Mouse (Mus musculus): ENCODE results near the gene Tmem150a. TPM values are rescaled to one million over a fixed set of nuclear protein-coding genes. Genes with fewer than 3 reads are reported as not detected.

Tmem150a gene
- polyA plus RNA-seq, 1 experiment, result 19.4 TPM

DNA sequence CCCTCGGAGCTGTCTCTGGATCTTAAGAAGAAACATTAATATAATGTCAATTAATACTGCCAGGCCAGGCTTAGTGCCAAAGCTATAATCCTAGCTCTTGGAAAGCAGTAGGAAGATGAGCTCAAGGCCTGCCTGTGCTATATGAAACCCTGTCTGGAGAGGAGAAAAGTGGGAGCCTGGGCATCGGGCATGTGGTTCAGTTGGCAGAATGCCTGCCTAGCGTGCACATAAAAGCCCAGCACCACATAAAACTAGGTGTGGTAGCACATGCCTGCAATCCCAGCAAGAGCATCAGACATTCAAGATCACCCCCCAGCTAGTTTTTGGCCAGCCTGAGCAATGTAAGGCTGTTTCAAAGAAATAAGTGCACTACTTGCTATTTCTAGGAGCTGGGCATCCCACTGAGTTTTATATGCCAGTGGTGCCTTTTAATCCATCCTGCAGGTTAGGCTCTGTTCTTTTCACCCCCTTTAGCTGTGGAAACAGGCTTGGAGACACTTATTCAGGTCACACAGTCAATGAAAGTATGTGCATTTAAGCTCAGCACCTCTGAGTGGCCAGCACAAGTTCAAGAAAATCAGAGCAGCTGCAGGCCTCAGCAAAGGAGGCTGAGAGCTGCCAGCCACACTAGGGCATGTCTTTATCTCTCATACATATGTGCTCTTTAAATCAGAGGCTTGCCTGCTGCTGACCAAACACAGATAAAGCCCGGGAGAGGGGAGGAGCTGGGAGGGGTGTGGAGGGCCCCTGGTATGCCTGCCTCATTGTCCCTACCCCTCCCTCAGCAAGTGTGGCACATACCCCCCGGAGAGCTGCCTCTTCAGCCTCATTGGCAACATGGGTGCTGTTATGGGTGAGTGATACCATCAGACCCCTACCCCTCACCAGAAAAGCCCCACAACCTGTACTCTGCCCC is 2.2 kb downstream of the Tmem150a start:
- H3K27me3 ChIP-seq (ENCODE audit: control insufficient read depth, insufficient read depth, low read length), result peaks cover 4% of the 10 kb centered on the region; the same call in 1 of the 2 replicates
- WGBS, result 88% methylated on average over 5 of the region's 5 CpGs
- DNase-seq, result no peak
- H3K4me1 ChIP-seq (replicated peaks; ENCODE audit: control insufficient read depth, insufficient read depth, low read length), result peaks cover 20% of the 10 kb centered on the region
- peaks cover 13% of the 10 kb centered on the region; the same call in 1 of the 2 replicates for H3K36me3 ChIP-seq (ENCODE audit: control insufficient read depth, insufficient read depth, low read length)
- no peak overlapping the region for H3K27ac ChIP-seq (ENCODE audit: control insufficient read depth, insufficient read depth, low read length)
- H3K4me3 ChIP-seq (ENCODE audit: control insufficient read depth, insufficient read depth, low read length), result no peak overlapping the region
- TF ChIP-seq POLR2A (IDR thresholded peaks at IDR 0.05; ENCODE audit: control insufficient read depth, extremely low read depth, insufficient read depth, low read length, poor library complexity) (no peak), CTCF (IDR thresholded peaks at IDR 0.05; ENCODE audit: borderline replicate concordance, control insufficient read depth, extremely low read depth, insufficient read depth, low read length, poor library complexity) (no peak)

DNA sequence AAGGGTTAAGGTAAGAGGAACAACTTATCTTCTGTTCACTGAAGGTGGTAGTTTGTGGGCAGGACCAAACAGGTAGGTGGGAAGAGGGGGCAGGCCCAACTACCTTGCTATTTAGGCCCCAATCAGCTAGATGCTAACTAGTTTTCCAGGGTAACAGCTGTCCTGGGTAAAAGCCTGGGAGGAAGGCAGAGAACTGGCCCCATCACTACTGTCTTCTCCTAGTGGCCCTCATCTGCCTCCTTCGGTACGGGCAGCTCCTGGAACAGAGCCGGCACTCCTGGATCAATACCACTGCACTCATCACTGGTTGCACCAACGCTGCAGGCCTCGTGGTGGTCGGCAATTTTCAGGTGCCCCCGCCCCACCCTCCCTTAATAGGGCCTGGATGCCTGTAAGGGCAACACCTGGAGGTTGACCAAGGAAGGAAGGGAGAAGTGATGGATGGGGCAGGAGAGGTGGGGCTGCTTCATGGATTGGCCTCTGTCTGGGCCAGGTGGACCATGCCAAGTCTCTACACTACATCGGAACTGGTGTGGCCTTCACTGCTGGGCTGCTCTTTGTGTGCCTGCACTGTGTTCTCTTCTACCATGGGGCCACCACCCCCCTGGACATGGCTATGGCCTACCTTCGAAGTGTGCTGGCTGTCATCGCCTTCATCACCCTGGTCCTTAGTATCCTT is 3.0 kb downstream of the Tmem150a start:
- H3K27me3 ChIP-seq (ENCODE audit: control insufficient read depth, insufficient read depth, low read length), result peaks cover 4% of the 10 kb centered on the region; the same call in 1 of the 2 replicates
- no peak overlapping the region for H3K4me3 ChIP-seq (ENCODE audit: control insufficient read depth, insufficient read depth, low read length)
- WGBS, result 96% methylated on average over 10 of the region's 10 CpGs
- no peak overlapping the region for H3K27ac ChIP-seq (ENCODE audit: control insufficient read depth, insufficient read depth, low read length)
- H3K4me1 ChIP-seq (replicated peaks; ENCODE audit: control insufficient read depth, insufficient read depth, low read length), result peaks cover 20% of the 10 kb centered on the region
- H3K36me3 ChIP-seq (ENCODE audit: control insufficient read depth, insufficient read depth, low read length), result peaks cover 13% of the 10 kb centered on the region; the same call in 1 of the 2 replicates
- TF ChIP-seq CTCF (IDR thresholded peaks at IDR 0.05; ENCODE audit: borderline replicate concordance, control insufficient read depth, extremely low read depth, insufficient read depth, low read length, poor library complexity) (no peak), POLR2A (IDR thresholded peaks at IDR 0.05; ENCODE audit: control insufficient read depth, extremely low read depth, insufficient read depth, low read length, poor library complexity) (no peak)
- no peak for DNase-seq

DNA sequence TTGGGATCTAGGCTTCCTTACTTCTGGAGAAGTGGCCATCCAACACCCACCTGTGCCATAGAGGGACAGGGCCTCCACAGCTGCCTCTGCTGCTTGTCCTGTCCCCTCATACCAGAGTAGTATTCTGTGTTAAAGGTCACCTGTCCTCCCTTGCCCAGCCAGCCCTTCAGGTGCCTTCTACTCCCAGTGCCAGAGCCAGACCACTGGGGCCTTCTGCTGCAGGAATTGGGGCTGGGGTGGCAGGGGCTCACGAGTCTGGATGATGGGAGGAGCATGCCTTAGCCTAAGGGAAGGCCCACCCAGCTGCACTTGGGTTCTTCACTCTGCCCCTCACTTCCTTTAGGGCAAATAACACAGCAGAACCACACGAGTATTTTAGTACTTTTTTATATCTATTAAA is 4.1 kb downstream of the Tmem150a start:
- Histone ChIP-seq H3K4me3 (ENCODE audit: control insufficient read depth, insufficient read depth, low read length) (no peak overlapping the region), H3K36me3 (ENCODE audit: control insufficient read depth, insufficient read depth, low read length) (peaks cover 13% of the 10 kb centered on the region; the same call in 1 of the 2 replicates), H3K27ac (ENCODE audit: control insufficient read depth, insufficient read depth, low read length) (no peak overlapping the region), H3K27me3 (ENCODE audit: control insufficient read depth, insufficient read depth, low read length) (peaks cover 4% of the 10 kb centered on the region; the same call in 1 of the 2 replicates), H3K4me1 (replicated peaks; ENCODE audit: control insufficient read depth, insufficient read depth, low read length) (peaks cover 20% of the 10 kb centered on the region)
- no peak for TF ChIP-seq POLR2A (IDR thresholded peaks at IDR 0.05; ENCODE audit: control insufficient read depth, extremely low read depth, insufficient read depth, low read length, poor library complexity)
- TF ChIP-seq CTCF (IDR thresholded peaks at IDR 0.05; ENCODE audit: borderline replicate concordance, control insufficient read depth, extremely low read depth, insufficient read depth, low read length, poor library complexity), result no peak
- WGBS, result 83% methylated on average over 2 of the region's 2 CpGs
- no peak for DNase-seq

DNA sequence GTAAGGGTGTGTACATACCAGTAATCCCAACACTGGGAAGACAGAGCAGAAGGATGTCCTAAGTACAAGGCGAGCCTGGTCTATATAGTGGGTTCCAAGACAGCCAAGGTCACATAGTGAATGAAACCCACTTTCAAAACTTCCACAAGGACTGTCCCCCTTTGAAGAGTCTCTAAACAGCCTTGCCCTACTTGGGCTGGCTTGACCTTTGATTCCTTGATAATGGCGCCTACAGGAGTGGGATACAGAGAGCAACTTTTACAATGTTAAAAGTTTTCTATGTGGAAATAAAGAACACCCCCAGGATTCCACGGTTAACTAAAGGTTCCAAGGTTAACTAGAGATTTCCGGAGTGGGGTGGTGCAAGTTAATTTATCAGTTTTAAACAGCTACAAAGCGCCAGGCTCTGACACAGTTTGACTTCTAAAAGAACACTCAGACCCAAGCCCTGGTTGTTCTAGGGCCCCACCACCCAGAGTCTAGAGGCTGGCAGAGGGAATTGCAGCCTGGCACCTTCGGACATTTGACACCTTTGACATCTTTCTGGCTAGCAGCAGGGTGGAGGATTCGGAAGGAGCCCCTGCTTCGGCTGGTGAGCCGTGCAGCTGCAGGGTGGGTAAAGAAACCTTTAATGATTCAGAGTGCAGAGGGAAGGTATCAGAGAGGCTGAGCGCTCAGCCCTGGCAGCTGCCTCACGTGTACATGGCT is 4.8 kb downstream of the Tmem150a start:
- no peak overlapping the region for H3K27ac ChIP-seq (ENCODE audit: control insufficient read depth, insufficient read depth, low read length)
- no peak for DNase-seq
- WGBS, result 97% methylated on average over 11 of the region's 11 CpGs

DNA sequence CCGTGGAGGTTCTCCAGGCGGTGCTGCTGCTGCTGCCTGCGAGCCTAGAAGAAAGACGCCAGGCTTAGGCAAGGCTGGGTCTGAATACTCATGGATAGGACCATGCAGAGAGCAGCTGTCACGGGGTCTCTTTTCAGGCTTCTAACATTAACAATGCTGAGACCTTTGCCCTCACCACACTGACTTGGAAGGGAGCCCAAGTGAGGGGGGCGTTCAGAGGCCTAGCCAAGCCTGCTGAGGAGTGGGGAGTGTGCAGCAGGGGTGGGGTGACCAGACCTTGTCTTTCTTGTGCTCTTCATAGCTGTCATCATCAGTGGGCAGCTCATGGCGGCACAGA is 5.3 kb downstream of the Tmem150a start:
- WGBS, result 95% methylated on average over 7 of the region's 7 CpGs
- Histone ChIP-seq H3K4me1 (replicated peaks; ENCODE audit: control insufficient read depth, insufficient read depth, low read length) (peaks cover 11% of the 10 kb centered on the region), H3K27ac (ENCODE audit: control insufficient read depth, insufficient read depth, low read length) (no peak overlapping the region), H3K36me3 (ENCODE audit: control insufficient read depth, insufficient read depth, low read length) (peaks cover 13% of the 10 kb centered on the region; the same call in 1 of the 2 replicates), H3K4me3 (ENCODE audit: control insufficient read depth, insufficient read depth, low read length) (no peak overlapping the region), H3K27me3 (ENCODE audit: control insufficient read depth, insufficient read depth, low read length) (peaks cover 2% of the 10 kb centered on the region; the same call in 1 of the 2 replicates)
- DNase-seq, result no peak
- TF ChIP-seq CTCF (IDR thresholded peaks at IDR 0.05; ENCODE audit: borderline replicate concordance, control insufficient read depth, extremely low read depth, insufficient read depth, low read length, poor library complexity), result no peak
- TF ChIP-seq POLR2A (IDR thresholded peaks at IDR 0.05; ENCODE audit: control insufficient read depth, extremely low read depth, insufficient read depth, low read length, poor library complexity), result no peak

More for the DNA sequence above, 4.8 kb downstream of the Tmem150a start:
- TF ChIP-seq POLR2A (IDR thresholded peaks at IDR 0.05; ENCODE audit: control insufficient read depth, extremely low read depth, insufficient read depth, low read length, poor library complexity), result no peak
- TF ChIP-seq CTCF (IDR thresholded peaks at IDR 0.05; ENCODE audit: borderline replicate concordance, control insufficient read depth, extremely low read depth, insufficient read depth, low read length, poor library complexity), result no peak
- H3K4me1 ChIP-seq (replicated peaks; ENCODE audit: control insufficient read depth, insufficient read depth, low read length), result peaks cover 17% of the 10 kb centered on the region
- peaks cover 13% of the 10 kb centered on the region; the same call in 1 of the 2 replicates for H3K36me3 ChIP-seq (ENCODE audit: control insufficient read depth, insufficient read depth, low read length)
- no peak overlapping the region for H3K4me3 ChIP-seq (ENCODE audit: control insufficient read depth, insufficient read depth, low read length)
- H3K27me3 ChIP-seq (ENCODE audit: control insufficient read depth, insufficient read depth, low read length), result peaks cover 4% of the 10 kb centered on the region; the same call in 1 of the 2 replicates

DNA sequence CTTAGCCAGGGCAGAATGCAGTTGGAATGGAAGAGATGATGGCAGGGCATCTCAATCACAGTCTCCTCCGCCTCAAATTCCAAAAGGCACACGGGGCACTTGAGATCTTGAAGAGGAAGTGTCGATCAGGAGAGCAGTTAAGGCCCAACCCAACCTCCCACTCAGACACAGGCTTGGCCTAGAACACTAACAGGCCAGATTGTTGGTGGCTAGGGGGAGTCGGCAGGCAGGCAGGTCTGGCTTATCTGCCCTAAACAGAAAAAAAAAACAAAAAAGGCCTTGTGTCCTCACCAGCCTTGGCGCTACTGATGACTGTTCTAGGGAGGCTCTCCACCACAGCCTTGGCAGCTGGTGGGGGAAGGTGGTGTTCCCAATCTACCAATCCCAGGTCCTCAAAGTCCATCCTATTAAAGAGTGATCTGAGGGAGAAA is 5.9 kb downstream of the Tmem150a start:
- Histone ChIP-seq H3K4me1 (replicated peaks; ENCODE audit: control insufficient read depth, insufficient read depth, low read length) (peaks cover 9% of the 10 kb centered on the region), H3K36me3 (ENCODE audit: control insufficient read depth, insufficient read depth, low read length) (peaks cover 13% of the 10 kb centered on the region; the same call in 1 of the 2 replicates), H3K4me3 (ENCODE audit: control insufficient read depth, insufficient read depth, low read length) (no peak overlapping the region), H3K27me3 (ENCODE audit: control insufficient read depth, insufficient read depth, low read length) (no peaks in the 10 kb centered on the region), H3K27ac (ENCODE audit: control insufficient read depth, insufficient read depth, low read length) (no peak overlapping the region)
- 66% methylated on average over 5 of the region's 5 CpGs for WGBS
- TF ChIP-seq CTCF (IDR thresholded peaks at IDR 0.05; ENCODE audit: borderline replicate concordance, control insufficient read depth, extremely low read depth, insufficient read depth, low read length, poor library complexity), result no peak
- TF ChIP-seq POLR2A (IDR thresholded peaks at IDR 0.05; ENCODE audit: control insufficient read depth, extremely low read depth, insufficient read depth, low read length, poor library complexity), result no peak
- DNase-seq, result no peak

Data from thymus, adult 2 months (tissue).